Mouse (Mus musculus) monocyte, adult 5-6 weeks (primary cell): ENCODE measurements at regions not wholly inside any gene's neighbourhood (a gene's known extent, or its start where the extent isn't known, plus 50 kb on each side); places are given as distances from the start of the nearest gene placed in this dataset.
A peak's percentile ranks its signal among the peaks of the same experiment; 100 is the strongest.

Source experiments
- ATAC-seq: fragments of 153-309, 156-312 bp; replicated peaks from 2 replicates; pipeline ENCODE4 v1.8.0; 2017; ENCODE audit warnings: mild to moderate bottlenecking; ENCODE audit not compliant: low TSS enrichment, insufficient number of reproducible peaks, severe bottlenecking, poor library complexity, low FRiP score

- ATAC-seq: no peak
Measured at GRCm38 (mm10) chr3:107826241-107826760, 50.7 kb upstream of the Eps8l3 start.

- ATAC-seq: no peak
Measured at GRCm38 (mm10) chr3:107825468-107825867, 51.6 kb upstream of the Eps8l3 start.

- no peak for ATAC-seq
Measured at GRCm38 (mm10) chr3:107824378-107824777, 52.7 kb upstream of the Eps8l3 start.

- no peak for ATAC-seq
Measured at GRCm38 (mm10) chr3:107823655-107824266, 53.3 kb upstream of the Eps8l3 start.

- ATAC-seq: no peak
Measured at GRCm38 (mm10) chr3:107823177-107823576, 53.9 kb upstream of the Eps8l3 start.

- no peak for ATAC-seq
Measured at GRCm38 (mm10) chr3:107822499-107822898, 54.5 kb upstream of the Eps8l3 start.

GRCm38 (mm10) chr3:107821952-107822351, 55.1 kb upstream of the Eps8l3 start:
- ATAC-seq: no peak

- ATAC-seq: no peak
Measured at GRCm38 (mm10) chr3:107819622-107820021, 57.4 kb upstream of the Eps8l3 start.

GRCm38 (mm10) chr3:107818616-107819495, 58.2 kb upstream of the Eps8l3 start:
- ATAC-seq: peak; percentile 16; the same call in 1 of the 2 replicates

- no peak for ATAC-seq
Measured at GRCm38 (mm10) chr3:107816031-107816430, 55.8 kb upstream of the Csf1 start.

GRCm38 (mm10) chr3:107814280-107814679, 54.0 kb upstream of the Csf1 start:
- no peak for ATAC-seq

GRCm38 (mm10) chr3:107812885-107813284, 52.6 kb upstream of the Csf1 start:
- ATAC-seq: no peak

GRCm38 (mm10) chr3:107812341-107812740, 52.1 kb upstream of the Csf1 start:
- no peak for ATAC-seq

- no peak for ATAC-seq
Measured at GRCm38 (mm10) chr3:107810452-107811050, 50.3 kb upstream of the Csf1 start.
